Mouse (Mus musculus) olfactory bulb, adult 2 months (tissue): ENCODE results near the gene Srd5a3.

Experiments used
- CTCF ChIP-seq: fragments of 200-500 bp; IDR thresholded peaks from 2 replicates; pipeline ENCODE4 v1.5.1; 2012; ENCODE audit warnings: low read depth, mild to moderate bottlenecking, low read length, moderate library complexity; ENCODE audit not compliant: insufficient read depth
- POLR2A ChIP-seq: fragments of 200-500 bp; IDR thresholded peaks from 2 replicates; pipeline ENCODE4 v1.6.1; 2012; ENCODE audit warnings: mild to moderate bottlenecking, low read depth, low read length, moderate library complexity; ENCODE audit not compliant: insufficient read depth

DNA sequence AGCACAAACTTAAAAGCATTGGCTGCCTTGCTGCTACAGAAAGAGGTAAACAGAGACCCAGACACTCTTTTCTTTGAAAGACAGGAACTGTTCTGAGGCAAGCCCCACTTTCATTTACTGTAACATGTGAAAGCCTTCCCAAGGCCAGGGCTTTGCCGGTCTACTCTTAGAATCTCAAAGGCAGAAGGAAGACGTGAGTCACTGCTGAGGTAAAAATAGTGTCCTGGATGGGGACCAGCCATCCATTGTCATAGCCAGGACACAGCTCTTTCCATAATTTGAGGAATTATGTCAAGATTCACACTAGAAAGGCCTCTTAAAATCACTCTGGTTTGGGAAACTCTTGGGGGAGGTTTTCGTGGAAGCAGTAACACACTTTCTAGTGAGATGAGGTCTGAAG is 28.9 kb upstream of the Srd5a3 start:
- TF ChIP-seq POLR2A (no peak), CTCF (no peak)
